ENCODE assay signal across 8 mouse cellular contexts in the genomic region with DNA sequence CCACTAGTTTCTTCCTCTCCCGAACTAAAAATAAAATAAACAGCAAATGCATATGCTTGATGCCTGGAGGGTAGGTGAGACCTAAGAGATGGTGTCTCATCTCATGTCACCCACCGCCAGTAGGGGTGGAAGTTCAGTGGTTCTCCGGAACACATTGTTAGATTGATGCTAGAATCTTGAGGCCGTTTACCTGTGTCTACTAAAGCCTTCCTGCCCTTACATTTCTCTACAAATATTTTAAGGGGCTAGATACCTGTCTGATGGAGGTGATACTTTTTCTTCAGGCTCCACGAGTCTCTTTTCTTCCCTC. TPM values are rescaled to one million over a fixed set of nuclear protein-coding genes. Genes with fewer than 3 reads are reported as not detected.
DNase-seq lines count a peak whose midpoint lies in the region; ATAC-seq and TF ChIP-seq lines count a peak whose summit lies in the region.

No protein-coding gene starts in this region.

- H3K4me1 ChIP-seq in lung, postnatal 0 days (ENCODE audit: insufficient read depth, low read depth, low read length) = no peaks in the 10 kb centered on the region
- peaks cover 32% of the 10 kb centered on the region for H3K4me1 ChIP-seq in liver, embryonic 12.5 days
- H3K4me1 ChIP-seq in stomach, postnatal 0 days (replicated peaks; ENCODE audit: control insufficient read depth, insufficient read depth) = no peaks in the 10 kb centered on the region

- TF ChIP-seq CTCF in lung, postnatal 0 days (IDR thresholded peaks at IDR 0.05) = no peak
- TF ChIP-seq CTCF in stomach, postnatal 0 days (IDR thresholded peaks at IDR 0.05; ENCODE audit: low read depth) = no peak

- no peak for ATAC-seq in CD4-positive, CD25-positive, alpha-beta regulatory T cell, adult 4 months
- ATAC-seq in lung, postnatal 0 days = no peak
- ATAC-seq in liver, embryonic 12.5 days = no peak
- no peak for ATAC-seq in stomach, postnatal 0 days (ENCODE audit: low FRiP score, low TSS enrichment)

- H3K9me3 ChIP-seq in lung, postnatal 0 days (ENCODE audit: low read length) = no peaks in the 10 kb centered on the region
- H3K9me3 ChIP-seq in liver, embryonic 12.5 days (replicated peaks) = no peaks in the 10 kb centered on the region
- H3K9me3 ChIP-seq in stomach, postnatal 0 days (ENCODE audit: control insufficient read depth, low read length) = no peaks in the 10 kb centered on the region

- H3K27ac ChIP-seq in lung, postnatal 0 days (ENCODE audit: low read length) = no peak overlapping the region
- no peak overlapping the region for H3K27ac ChIP-seq in liver, embryonic 12.5 days
- H3K27ac ChIP-seq in stomach, postnatal 0 days (replicated peaks) = no peak overlapping the region

- H3K4me3 ChIP-seq in lung, postnatal 0 days (ENCODE audit: low read depth, low read length) = peak overlapping the region; percentile 69
- H3K4me3 ChIP-seq in liver, embryonic 12.5 days = peak overlapping the region; percentile 73
- peak overlapping the region; percentile 73 for H3K4me3 ChIP-seq in stomach, postnatal 0 days (ENCODE audit: low read depth, low read length)

- no peaks in the 10 kb centered on the region for H3K36me3 ChIP-seq in lung, postnatal 0 days (ENCODE audit: insufficient read depth, low read length)
- no peaks in the 10 kb centered on the region for H3K36me3 ChIP-seq in liver, embryonic 12.5 days
- no peaks in the 10 kb centered on the region for H3K36me3 ChIP-seq in stomach, postnatal 0 days (ENCODE audit: control insufficient read depth, insufficient read depth, low read length)

- 37% methylated on average over 5 of the region's 5 CpGs for WGBS in lung, postnatal 0 days
- WGBS in liver, embryonic 12.5 days (ENCODE audit: insufficient replicate concordance) = 17% methylated on average over 5 of the region's 5 CpGs
- WGBS in stomach, postnatal 0 days = 45% methylated on average over 5 of the region's 5 CpGs

- TF ChIP-seq EP300 in lung, postnatal 0 days (IDR thresholded peaks at IDR 0.05) = no peak
- TF ChIP-seq EP300 in stomach, postnatal 0 days (optimal IDR thresholded peaks at IDR 0.05) = no peak

- peak overlapping the region; percentile 83 for H3K4me2 ChIP-seq in lung, postnatal 0 days (replicated peaks; ENCODE audit: low read depth, low read length)
- peak overlapping the region; percentile 98 for H3K4me2 ChIP-seq in liver, embryonic 12.5 days
- H3K4me2 ChIP-seq in stomach, postnatal 0 days (replicated peaks; ENCODE audit: low read depth) = peak overlapping the region; percentile 67

- DNase-seq in CD4-positive, CD25-positive, alpha-beta regulatory T cell, adult 2 months (ENCODE audit: low read depth, low spot score) = peak; percentile 53
- DNase-seq in lung, postnatal 0 days (ENCODE audit: low spot score) = no peak
- DNase-seq in lung, postnatal 14 days = no peak
- DNase-seq in stomach, postnatal 0 days (ENCODE audit: low spot score) = no peak
- DNase-seq in cerebellum, adult 9-10 months = no peak
- DNase-seq in layer of hippocampus, adult 9-11 months = no peak

- no peak overlapping the region for H3K9ac ChIP-seq in lung, postnatal 0 days (replicated peaks; ENCODE audit: low read depth)
- H3K9ac ChIP-seq in liver, embryonic 12.5 days = no peak overlapping the region
- H3K9ac ChIP-seq in stomach, postnatal 0 days (ENCODE audit: low read length) = peak overlapping the region; percentile 54

- H3K27me3 ChIP-seq in lung, postnatal 0 days (replicated peaks; ENCODE audit: insufficient read depth, low read length) = no peaks in the 10 kb centered on the region
- peaks cover 18% of the 10 kb centered on the region for H3K27me3 ChIP-seq in liver, embryonic 12.5 days (replicated peaks)
- H3K27me3 ChIP-seq in stomach, postnatal 0 days (ENCODE audit: control insufficient read depth, insufficient read depth, low read length) = no peaks in the 10 kb centered on the region

RNA-seq across cellular contexts. Expression of a gene that starts 1.8 kb away (rescaled TPM):
- polyA plus RNA-seq in CD4-positive, CD25-positive, alpha-beta regulatory T cell, adult 4 months (2017; shearing (Covaris generic)) = 10 to 100 TPM; 63.1 to 70.1 TPM
- 6.1 and 7.3 TPM in 2 replicates for polyA plus RNA-seq in lung, postnatal 0 days (2015; fragmentation: Nextera tagmentation; extraction: Ambion mirVana)
- 5.2 and 5.4 TPM in 2 replicates for polyA plus RNA-seq in liver, embryonic 12.5 days (2016; fragmentation: Nextera tagmentation; extraction: Ambion mirVana)
- polyA plus RNA-seq in stomach, postnatal 0 days (2015; fragmentation: Nextera tagmentation; extraction: Ambion mirVana) = 4.6 and 5.3 TPM in 2 replicates
